Mouse (Mus musculus) ES-E14 (cell line): ENCODE measurements around the gene Rps6ka5. TPM values are rescaled to one million over a fixed set of nuclear protein-coding genes. Genes with fewer than 3 reads are reported as not detected.

Source experiments
- DNase-seq: peaks from one replicate; pipeline ENCODE4 v3.0.0-alpha.2; 2013; ENCODE audit warnings: low read depth, low spot score
- H3K27ac ChIP-seq: 2 replicates; pipeline ENCODE4 v1.5.1; 2012; ENCODE audit warnings: low read depth, mild to moderate bottlenecking, low read length, moderate library complexity, mixed read lengths; ENCODE audit not compliant: poor library complexity, insufficient read depth, severe bottlenecking
- H3K36me3 ChIP-seq: 2 replicates; pipeline ENCODE4 v1.6.1; 2012; ENCODE audit warnings: mild to moderate bottlenecking, low read length, moderate library complexity, mixed read lengths; ENCODE audit not compliant: control insufficient read depth, poor library complexity, insufficient read depth, severe bottlenecking
- H3K4me1 ChIP-seq, 2 experiments: fragments of 150-350 bp in 1 of 2; sonication (generic) in 1 of 2; 2 replicates each; pipeline ENCODE4 v1.6.1; 2012; ENCODE audit warnings: low read length in 2 of 2, mild to moderate bottlenecking in 1 of 2, mixed read lengths in 1 of 2; ENCODE audit not compliant: control insufficient read depth in 2 of 2, insufficient read depth in 2 of 2, poor library complexity in 1 of 2
- H3K4me3 ChIP-seq, 2 experiments: fragments of 150-350 bp in 1 of 2; sonication (generic) in 1 of 2; 2 replicates each; pipeline ENCODE4 v1.5.1; 2012; ENCODE audit warnings: low read length in 2 of 2, low read depth in 1 of 2, mild to moderate bottlenecking in 1 of 2, mixed read lengths in 1 of 2; ENCODE audit not compliant: insufficient read depth in 1 of 2, poor library complexity in 1 of 2, severe bottlenecking in 1 of 2
- H3K9ac ChIP-seq: 2 replicates; pipeline ENCODE4 v1.6.1; 2012; ENCODE audit warnings: low read depth, mild to moderate bottlenecking, low read length, mixed read lengths; ENCODE audit not compliant: poor library complexity, insufficient read depth, severe bottlenecking
- H3K9me3 ChIP-seq: fragments of 150-350 bp; sonication (generic); 2 replicates; pipeline ENCODE4 v1.6.1; 2012; ENCODE audit warnings: low read depth, mild to moderate bottlenecking, low read length; ENCODE audit not compliant: control insufficient read depth, insufficient read depth
- CHD2 ChIP-seq: IDR thresholded peaks from 2 replicates; pipeline ENCODE4 v1.6.1; 2014; ENCODE audit warnings: mild to moderate bottlenecking, low read depth, low read length, inconsistent platforms
- HCFC1 ChIP-seq: IDR thresholded peaks from 2 replicates; pipeline ENCODE4 v1.6.1; 2012; ENCODE audit warnings: low read length, inconsistent platforms, borderline replicate concordance; ENCODE audit not compliant: insufficient read depth
- MAFK ChIP-seq: IDR thresholded peaks from 2 replicates; pipeline ENCODE4 v1.6.1; 2014; ENCODE audit warnings: mild to moderate bottlenecking, low read depth, low read length, inconsistent platforms; ENCODE audit not compliant: insufficient read depth
- ZC3H11A ChIP-seq: IDR thresholded peaks from 2 replicates; pipeline ENCODE4 v1.6.1; 2012; ENCODE audit warnings: low read depth, mild to moderate bottlenecking, inconsistent platforms, low read length, borderline replicate concordance
- ZNF384 ChIP-seq: IDR thresholded peaks from 2 replicates; pipeline ENCODE4 v1.6.1; 2012; ENCODE audit warnings: low read depth, low read length, inconsistent platforms
- in situ Hi-C, 2 experiments: fragments of 600-800 bp; cut with MboI; formaldehyde crosslinking; loops; one replicate each; pipeline ENCODE4 v1.15.1; 2025; ENCODE audit warnings: low sequenced_read_pairs in 2 of 2, inconsistent platforms in 1 of 2; ENCODE audit not compliant: unreplicated experiment in 2 of 2
- total RNA-seq: library from RNA; depleted of rRNA; stranded (reverse); fragments of 300-350 nt; gene quantifications from 2 replicates; pipeline ENCODE4 v1.2.3, GENCODE M21; 2012

Rps6ka5 gene
- total RNA-seq, 1 experiment: 5.5 TPM

DNA sequence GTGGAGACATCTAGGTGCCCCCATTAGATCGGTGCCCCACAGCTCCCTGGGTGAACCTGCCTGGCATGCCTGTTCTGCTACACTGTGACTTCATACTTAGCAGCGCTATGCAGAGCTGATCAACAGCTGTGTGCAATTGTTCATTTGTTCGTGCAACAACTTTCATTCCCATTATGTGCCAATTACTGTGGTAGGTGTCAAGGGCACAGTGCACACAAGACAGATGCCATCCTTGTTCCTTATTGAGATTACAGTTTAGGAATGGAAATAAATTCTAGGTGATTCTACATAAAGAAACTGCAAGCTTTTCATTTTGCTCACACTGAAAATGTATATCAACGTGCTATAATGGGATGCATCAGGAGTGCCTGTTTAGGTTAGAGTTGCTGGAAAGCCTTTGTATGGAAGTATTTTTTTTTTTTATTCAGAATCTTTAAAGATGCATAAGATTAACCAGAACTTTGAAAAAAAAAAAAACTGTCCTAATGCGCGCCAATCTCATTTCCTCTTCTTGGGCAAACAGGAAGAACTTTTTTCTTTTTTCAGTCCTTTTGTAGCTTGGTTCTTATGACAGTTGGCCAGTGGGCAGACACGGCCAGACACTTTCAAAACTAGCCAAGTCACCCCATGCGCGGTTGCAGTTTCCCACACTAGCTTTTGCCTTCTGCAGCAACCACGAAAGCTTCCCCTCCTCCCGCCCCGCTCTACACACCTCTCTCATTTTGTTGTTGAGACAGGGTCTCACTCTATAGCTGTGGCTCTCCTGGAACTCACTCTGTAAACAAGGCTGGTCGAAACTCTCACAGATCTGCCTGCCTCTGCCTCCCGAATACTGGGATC, 2.1 kb upstream of the Rps6ka5 start:
- in situ Hi-C loops: no loop called here
- TF ChIP-seq ZNF384 (no peak), ZC3H11A (no peak), HCFC1 (no peak), MAFK (no peak), CHD2 (no peak)
- H3K27ac ChIP-seq: no peak overlapping the region

GRCm38 (mm10) chr12:100727891-100728290, 1.1 kb upstream of the Rps6ka5 start:
- no peaks in the 10 kb centered on the region for H3K36me3 ChIP-seq
- in situ Hi-C loops: no loop called here
- no peak overlapping the region for H3K4me3 ChIP-seq
- 0 out of 2 replicates have a peak overlapping the region, but pooled peaks have one; percentile 15 for H3K9ac ChIP-seq
- TF ChIP-seq MAFK: no peak
- TF ChIP-seq CHD2: no peak
- no peak for TF ChIP-seq ZNF384
- TF ChIP-seq ZC3H11A: no peak
- TF ChIP-seq HCFC1: no peak
- DNase-seq: peak; percentile 38
- H3K27ac ChIP-seq: no peak overlapping the region
- H3K4me1 ChIP-seq: peaks cover 2% of the 10 kb centered on the region in 2 experiments; a peak in 3 of 4 replicates
- H3K9me3 ChIP-seq: no peaks in the 10 kb centered on the region

More for the DNA sequence above, 2.1 kb upstream of the Rps6ka5 start:
- Histone ChIP-seq H3K36me3 (no peaks in the 10 kb centered on the region), H3K9ac (no peak overlapping the region), H3K4me3 (no peak overlapping the region), H3K4me1 (peaks cover 2% of the 10 kb centered on the region in 2 experiments; a peak in 3 of 4 replicates), H3K9me3 (no peaks in the 10 kb centered on the region)
- DNase-seq: no peak

- H3K27ac ChIP-seq: no peak overlapping the region
- H3K36me3 ChIP-seq: no peaks in the 10 kb centered on the region
- in situ Hi-C loops: no loop called here
- no peaks in the 10 kb centered on the region for H3K9me3 ChIP-seq
- TF ChIP-seq CHD2 (peak; percentile 85), ZC3H11A (no peak), MAFK (no peak), ZNF384 (no peak), HCFC1 (no peak)
- H3K9ac ChIP-seq: peak overlapping the region; percentile 7; the same call in 1 of the 2 replicates
- DNase-seq: no peak
- H3K4me1 ChIP-seq: peaks cover 2 to 6% of the 10 kb centered on the region in 2 experiments; a peak in 3 of 4 replicates
- peak overlapping the region in 1 of 2 experiments; percentile 37; a peak in 2 of 4 replicates for H3K4me3 ChIP-seq
These were observed 1.4 kb downstream of the Rps6ka5 start for GRCm38 (mm10) chr12:100725458-100725786.

- TF ChIP-seq ZNF384 (no peak), CHD2 (no peak), ZC3H11A (no peak), HCFC1 (no peak), MAFK (no peak)
- DNase-seq: peak; percentile 100
- Histone ChIP-seq H3K4me1 (peaks cover 2 to 6% of the 10 kb centered on the region in 2 experiments; a peak in 3 of 4 replicates), H3K9ac (peak overlapping the region; percentile 87), H3K4me3 (peak overlapping the region; percentile 79 to 87), H3K36me3 (no peaks in the 10 kb centered on the region), H3K27ac (peak overlapping the region; percentile 81; the same call in 1 of the 2 replicates), H3K9me3 (no peaks in the 10 kb centered on the region)
- in situ Hi-C loops: no loop called here
These were observed 2.0 kb downstream of the Rps6ka5 start for GRCm38 (mm10) chr12:100724606-100725457.
